Comparison of ENCODE assay signal across 12 mouse cellular contexts in genomic region chr4:138745884-138746283, GRCm38 (mm10). TPM values are rescaled to one million over a fixed set of nuclear protein-coding genes. Genes with fewer than 3 reads are reported as not detected.
DNase-seq lines count a peak whose midpoint lies in the region; ATAC-seq lines count a peak whose summit lies in the region.
"Had no signal": no experiment of that assay in that cellular context is flagged by ENCODE, and none has a peak within 500 bp of the region (broad histone marks: within the 10 kb centered on the region; RNA-seq: fewer than 3 reads in every experiment).

No protein-coding gene starts in this region.

- WGBS in embryonic facial prominence, embryonic 10.5 days, result 62% methylated on average over 4 of the region's 4 CpGs
- 59% methylated on average over 4 of the region's 4 CpGs for WGBS in stomach, embryonic 16.5 days

- peak overlapping the region; percentile 12; the same call in 1 of the 2 replicates for H3K27ac ChIP-seq in embryonic facial prominence, embryonic 10.5 days (replicated peaks)
- no peak overlapping the region for H3K27ac ChIP-seq in stomach, embryonic 16.5 days (ENCODE audit: low read length)
- H3K27ac ChIP-seq: forebrain, embryonic 13.5 days; limb, embryonic 12.5 days; midbrain, embryonic 13.5 days had no signal

- peaks cover 26% of the 10 kb centered on the region for H3K4me1 ChIP-seq in embryonic facial prominence, embryonic 10.5 days
- H3K4me1 ChIP-seq in stomach, embryonic 16.5 days (ENCODE audit: control insufficient read depth, insufficient read depth, low read length), result no peaks in the 10 kb centered on the region; the same call in 1 of the 2 replicates

- no peak overlapping the region for H3K4me3 ChIP-seq in embryonic facial prominence, embryonic 10.5 days
- H3K4me3 ChIP-seq in stomach, embryonic 16.5 days (replicated peaks; ENCODE audit: low read length), result no peak overlapping the region
- H3K4me3 ChIP-seq: forebrain, embryonic 13.5 days; limb, embryonic 12.5 days; midbrain, embryonic 13.5 days had no signal

- H3K9ac ChIP-seq in stomach, embryonic 16.5 days (ENCODE audit: low read length), result no peak overlapping the region
- H3K9ac ChIP-seq: forebrain, embryonic 13.5 days; limb, embryonic 12.5 days; midbrain, embryonic 13.5 days had no signal

- peak; percentile 46 to 54 for DNase-seq in lung, adult 18-20 months
- no peak for DNase-seq in lung, postnatal 25 days (ENCODE audit: low spot score)
- peak; percentile 72 for DNase-seq in embryonic facial prominence, embryonic 10.5 days (ENCODE audit: low spot score)
- peak; percentile 72 to 79 for DNase-seq in kidney, postnatal 4 days
- DNase-seq in heart, adult 9 months (ENCODE audit: low spot score in 2 of 2), result no peak
- DNase-seq: thymus, postnatal 36 days had no signal

- H3K27me3 ChIP-seq in embryonic facial prominence, embryonic 10.5 days (replicated peaks; ENCODE audit: low read depth, poor library complexity, severe bottlenecking), result no peaks in the 10 kb centered on the region
- no peaks in the 10 kb centered on the region for H3K27me3 ChIP-seq in stomach, embryonic 16.5 days (ENCODE audit: control insufficient read depth, insufficient read depth, low read length)
- H3K27me3 ChIP-seq: limb, embryonic 12.5 days; midbrain, embryonic 13.5 days had no signal

- no peaks in the 10 kb centered on the region for H3K9me3 ChIP-seq in embryonic facial prominence, embryonic 10.5 days
- H3K9me3 ChIP-seq in stomach, embryonic 16.5 days (replicated peaks; ENCODE audit: control insufficient read depth, low read length), result no peaks in the 10 kb centered on the region
- H3K9me3 ChIP-seq: forebrain, embryonic 13.5 days; limb, embryonic 12.5 days; midbrain, embryonic 13.5 days had no signal

- peak; percentile 41; the same call in 1 of the 2 replicates for ATAC-seq in stomach, embryonic 16.5 days (ENCODE audit: insufficient read depth, low FRiP score)
- no peak for ATAC-seq in cerebellum, adult (ENCODE audit: insufficient number of reproducible peaks, low FRiP score, low TSS enrichment)
- ATAC-seq: forebrain, embryonic 13.5 days; midbrain, embryonic 13.5 days had no signal

- no peak overlapping the region for H3K4me2 ChIP-seq in stomach, embryonic 16.5 days (ENCODE audit: low read depth, low read length)
- H3K4me2 ChIP-seq: forebrain, embryonic 13.5 days; limb, embryonic 12.5 days; midbrain, embryonic 13.5 days had no signal

- no peaks in the 10 kb centered on the region for H3K36me3 ChIP-seq in embryonic facial prominence, embryonic 10.5 days (replicated peaks)
- no peaks in the 10 kb centered on the region for H3K36me3 ChIP-seq in stomach, embryonic 16.5 days (ENCODE audit: control insufficient read depth, insufficient read depth, low read length)
- H3K36me3 ChIP-seq: limb, embryonic 12.5 days; midbrain, embryonic 13.5 days had no signal

RNA-seq across cellular contexts. Expression of gene Ubxn10, which starts 8.9 kb away (rescaled TPM):
- polyA plus RNA-seq in embryonic facial prominence, embryonic 10.5 days (2016; fragmentation: Nextera tagmentation; extraction: Ambion mirVana), result 1.3 and 1.4 TPM in 2 replicates
- 0.74 and 0.85 TPM in 2 replicates for polyA plus RNA-seq in stomach, embryonic 16.5 days (2015; fragmentation: Nextera tagmentation; extraction: Ambion mirVana)

RNA-seq across cellular contexts. Expression of gene Pla2g2f, which starts 11.5 kb away (rescaled TPM):
- polyA plus RNA-seq in embryonic facial prominence, embryonic 10.5 days (2016; fragmentation: Nextera tagmentation; extraction: Ambion mirVana), result not detected in 2 replicates
- 2.0 and 3.6 TPM in 2 replicates for polyA plus RNA-seq in stomach, embryonic 16.5 days (2015; fragmentation: Nextera tagmentation; extraction: Ambion mirVana)
- polyA plus RNA-seq: forebrain, embryonic 13.5 days; heart, embryonic 14.5 days had no signal

RNA-seq across cellular contexts. Expression of gene Pla2g2c, which starts 21.3 kb away (rescaled TPM):
- 0.52 and 0.65 TPM in 2 replicates for polyA plus RNA-seq in embryonic facial prominence, embryonic 10.5 days (2016; fragmentation: Nextera tagmentation; extraction: Ambion mirVana)
- polyA plus RNA-seq in stomach, embryonic 16.5 days (2015; fragmentation: Nextera tagmentation; extraction: Ambion mirVana), result 0.14 and 0.18 TPM in 2 replicates

RNA-seq across cellular contexts. Expression of gene Pla2g2d, which starts 29.7 kb away (rescaled TPM):
- 0.26 and 0.80 TPM in 2 replicates for polyA plus RNA-seq in embryonic facial prominence, embryonic 10.5 days (2016; fragmentation: Nextera tagmentation; extraction: Ambion mirVana)
- polyA plus RNA-seq in stomach, embryonic 16.5 days (2015; fragmentation: Nextera tagmentation; extraction: Ambion mirVana), result 0.61 and 0.80 TPM in 2 replicates
- polyA plus RNA-seq: heart, embryonic 14.5 days; limb, embryonic 12.5 days had no signal

Comparison
In these comparisons a context has a peak if more than half of its experiments do, and no peak if none do; other contexts are left out.
1. DNase-seq: peak in lung, adult 18-20 months (2 of 2), embryonic facial prominence, embryonic 10.5 days (single experiment) and kidney, postnatal 4 days (2 of 2); none in lung, postnatal 25 days (single experiment) and heart, adult 9 months (0 of 2).